Mouse (Mus musculus) heart, postnatal 25 days (tissue): ENCODE data around the gene Tek. TPM values are rescaled to one million over a fixed set of nuclear protein-coding genes. Genes with fewer than 3 reads are reported as not detected.
"Not testable (repeated sequence)": the region's sequence is repeated elsewhere in the genome, so short reads cannot be mapped to it uniquely, and the experiment has no call there.

Experiments
- DNase-seq: peaks from one replicate; pipeline ENCODE4 v3.0.0; 2022; ENCODE audit warnings: low spot score
- intact Hi-C: fragments of 180-260 bp; cut with DNase I; formaldehyde crosslinking; loops from one replicate; pipeline ENCODE4 v1.15.1; 2025
- total RNA-seq, 2 experiments: library from RNA; stranded (reverse); gene quantifications; 2 replicates each; pipeline ENCODE4 v1.2.3; 2021

The Tek gene
- total RNA-seq, result 10 to 100 TPM; 41.6 to 47.3 TPM

- peak; percentile 28 for DNase-seq
- intact Hi-C loops, result loop anchor here (10.0 kb wide), 1 partner anchor 54 kb away; no protein-coding TSS in a partner anchor
Observed at GRCm38 (mm10) chr4:94738838-94739731, at the start of gene Tek. Tek (plus strand) TSS chr4:94739289.

DNA sequence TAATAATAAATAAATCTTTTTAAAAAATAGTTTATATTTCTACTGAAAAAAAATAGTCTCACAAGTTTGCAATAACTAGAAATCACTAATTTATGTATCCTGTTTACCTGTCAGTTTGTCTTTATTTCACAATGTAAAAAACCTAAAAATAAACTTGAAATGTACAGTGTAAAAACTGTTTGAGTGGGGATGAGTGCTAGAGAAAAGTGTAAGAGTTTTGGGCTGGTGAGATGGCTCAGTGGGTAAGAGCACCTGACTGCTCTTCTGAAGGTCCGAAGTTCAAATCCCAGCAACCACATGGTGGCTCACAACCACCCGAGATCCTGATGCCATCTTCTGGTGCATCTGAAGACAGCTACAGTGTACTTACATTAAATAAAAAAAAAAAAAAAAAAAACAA lies 49.3 kb upstream of the Tek start:
- not testable (repeated sequence) for DNase-seq
- intact Hi-C loops, result loop anchor here (10.0 kb wide), 1 partner anchor 45 kb away; the partner anchor contains the start of gene Tek

GRCm38 (mm10) chr4:94691078-94691477 lies 48.0 kb upstream of the Tek start:
- intact Hi-C loops, result no loop called here

DNA sequence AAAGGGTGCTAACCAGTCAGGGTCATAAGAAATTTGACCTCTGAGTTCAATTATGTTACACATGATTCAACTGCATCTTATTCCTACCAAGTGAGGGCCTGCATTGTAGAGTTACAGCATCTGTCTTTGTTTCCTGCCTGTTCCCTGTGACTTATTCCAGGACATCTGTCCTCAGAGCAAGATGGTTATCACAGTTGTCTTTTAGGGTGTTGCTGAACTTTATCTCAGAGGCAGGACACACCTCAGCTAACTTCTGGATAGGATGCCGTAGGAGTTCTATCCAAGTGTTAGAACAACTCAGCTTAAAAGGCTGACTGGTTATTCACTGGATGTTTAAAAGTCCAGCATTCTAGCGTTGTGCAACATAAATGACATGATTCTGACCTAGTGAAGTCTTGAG lies 46.9 kb upstream of the Tek start:
- no peak for DNase-seq

More at GRCm38 (mm10) chr4:94691078-94691477, 48.0 kb upstream of the Tek start:
- DNase-seq, result no peak

DNA sequence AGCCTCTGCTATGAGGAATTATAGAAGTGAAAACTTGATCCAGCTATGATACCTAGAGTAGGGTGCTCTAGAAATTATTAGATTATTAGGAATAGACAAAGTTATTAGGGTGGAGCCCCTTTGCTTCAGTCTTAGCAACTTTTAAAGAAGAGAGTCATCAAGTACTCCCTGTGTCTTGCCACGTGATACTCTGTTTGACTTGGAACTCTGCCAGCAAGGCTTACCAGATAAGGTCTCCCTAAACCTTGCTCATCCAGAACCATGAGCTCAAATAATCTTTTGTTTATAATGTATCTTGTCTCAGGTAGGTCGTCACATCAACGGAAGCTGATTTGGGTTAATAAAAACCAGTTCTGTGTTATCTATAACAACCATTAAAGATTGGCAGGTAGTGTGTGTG lies 42.7 kb upstream of the Tek start:
- DNase-seq, result no peak
- intact Hi-C loops, result no loop called here

More for the DNA sequence above, 46.9 kb upstream of the Tek start:
- intact Hi-C loops, result no loop called here

DNA sequence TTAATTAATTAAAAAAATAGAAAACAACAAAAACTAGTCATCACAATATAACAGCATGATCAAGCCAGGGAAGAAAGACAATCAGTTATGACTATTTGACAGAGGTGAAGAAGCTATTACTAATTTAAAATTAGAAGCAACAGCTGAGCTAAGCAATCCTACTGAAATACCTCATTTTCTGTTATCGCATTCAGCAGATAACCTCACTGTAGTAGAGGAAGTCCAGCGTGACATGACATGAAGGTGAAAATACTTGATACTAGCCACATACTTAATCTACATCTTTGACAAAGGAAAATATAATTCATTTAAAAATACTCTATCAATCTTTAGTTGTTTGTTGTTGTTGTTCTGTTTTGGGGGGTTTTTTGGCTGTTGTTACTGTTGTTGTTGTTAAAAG lies 28.1 kb upstream of the Tek start:
- intact Hi-C loops, result no loop called here
- DNase-seq, result no peak

- intact Hi-C loops, result no loop called here
Observed at GRCm38 (mm10) chr4:94711426-94711825, 27.7 kb upstream of the Tek start.

DNA sequence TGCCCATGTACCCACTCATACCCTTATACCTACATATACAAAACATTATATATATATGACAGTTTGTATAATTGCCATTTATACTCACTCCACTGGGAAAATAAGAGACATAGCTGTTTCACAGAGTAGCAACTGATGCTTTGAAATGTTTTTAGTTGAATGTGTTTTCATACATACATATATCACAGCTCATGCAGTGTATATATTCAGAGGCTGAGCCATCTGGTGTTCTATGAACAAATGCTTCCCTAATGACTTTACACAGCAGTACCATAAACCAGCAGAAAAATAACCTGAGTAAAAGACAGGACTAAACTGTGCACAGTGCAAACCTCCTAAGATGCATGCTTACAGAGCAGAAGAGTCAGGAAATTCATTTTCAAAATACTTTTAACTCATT lies 25.3 kb upstream of the Tek start:
- no peak for DNase-seq
- intact Hi-C loops, result no loop called here

More at GRCm38 (mm10) chr4:94711426-94711825, 27.7 kb upstream of the Tek start:
- no peak for DNase-seq

DNA sequence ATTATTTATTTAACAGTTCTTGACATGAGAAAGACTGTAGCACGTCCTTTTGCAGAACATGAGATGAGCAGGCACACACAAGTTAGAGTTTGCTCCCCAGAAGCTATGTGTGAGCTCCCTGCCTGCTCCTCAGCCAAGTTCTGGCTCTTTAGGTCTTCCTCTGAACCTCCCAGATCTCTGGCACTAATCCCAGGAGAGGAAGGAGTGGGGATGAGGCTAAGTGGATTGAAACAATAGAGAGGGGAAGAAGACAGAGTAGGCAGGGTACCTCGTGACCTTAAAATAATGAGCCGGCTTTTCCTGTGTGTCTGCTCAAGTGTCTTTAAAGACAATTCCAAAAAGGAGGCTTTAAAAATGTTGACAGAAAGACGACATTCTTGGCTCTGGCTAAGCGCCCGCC lies 23.9 kb upstream of the Tek start:
- intact Hi-C loops, result no loop called here
- peak; percentile 12 for DNase-seq

- DNase-seq, result peak; percentile 43
- intact Hi-C loops, result no loop called here
Observed at GRCm38 (mm10) chr4:94725799-94726198, 13.3 kb upstream of the Tek start.

DNA sequence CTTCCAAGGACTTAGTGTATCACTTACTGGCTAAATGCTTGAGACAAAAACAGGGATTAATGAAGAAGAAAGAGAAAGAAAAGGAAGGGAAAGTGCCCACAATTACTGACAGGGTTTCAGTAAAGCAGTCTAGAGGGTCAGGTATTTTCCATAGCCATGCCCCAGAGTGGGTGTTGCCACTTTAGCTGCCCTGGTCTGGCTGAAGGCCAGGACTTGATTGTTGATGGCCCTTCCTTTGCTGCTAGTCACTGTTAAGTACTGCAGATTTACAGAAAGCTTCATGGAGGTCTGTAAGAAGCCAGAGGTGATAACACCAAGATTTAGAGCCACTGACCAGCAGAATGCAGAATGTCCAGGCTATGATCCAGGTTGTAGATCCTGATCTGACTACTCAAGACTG lies 6.4 kb upstream of the Tek start:
- intact Hi-C loops, result loop anchor here (10.0 kb wide), 1 partner anchor 48 kb away; no protein-coding TSS in a partner anchor
- no peak for DNase-seq

GRCm38 (mm10) chr4:94737326-94738295 lies 1.5 kb upstream of the Tek start:
- no peak for DNase-seq
- intact Hi-C loops, result loop anchor here (10.0 kb wide), 1 partner anchor 53 kb away; no protein-coding TSS in a partner anchor

DNA sequence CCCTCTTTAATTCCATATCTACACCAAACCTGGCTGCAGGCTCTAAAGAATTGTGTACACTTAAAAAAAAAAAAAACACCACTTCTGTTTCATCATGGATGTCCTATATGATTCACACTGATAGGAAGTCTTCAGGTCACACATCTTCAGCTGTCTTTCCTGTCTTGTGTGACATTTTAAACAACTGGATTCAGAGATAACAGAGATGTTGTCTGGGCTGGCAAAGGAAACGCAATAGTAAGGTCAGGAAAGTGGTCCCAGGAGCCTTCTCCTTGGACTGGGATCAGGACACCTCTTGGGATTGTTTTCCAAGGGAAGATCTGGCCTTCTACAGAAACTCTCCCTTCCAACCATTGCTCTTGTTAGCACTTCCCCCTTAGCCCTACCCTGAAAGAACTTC lies 2.7 kb downstream of the Tek start:
- no peak for DNase-seq
- intact Hi-C loops, result no loop called here

- intact Hi-C loops, result loop anchor here (2.0 kb wide), 1 partner anchor 85 kb away; no protein-coding TSS in a partner anchor
- DNase-seq, result peak; percentile 21
Observed at GRCm38 (mm10) chr4:94745749-94746148, 6.7 kb downstream of the Tek start.

DNA sequence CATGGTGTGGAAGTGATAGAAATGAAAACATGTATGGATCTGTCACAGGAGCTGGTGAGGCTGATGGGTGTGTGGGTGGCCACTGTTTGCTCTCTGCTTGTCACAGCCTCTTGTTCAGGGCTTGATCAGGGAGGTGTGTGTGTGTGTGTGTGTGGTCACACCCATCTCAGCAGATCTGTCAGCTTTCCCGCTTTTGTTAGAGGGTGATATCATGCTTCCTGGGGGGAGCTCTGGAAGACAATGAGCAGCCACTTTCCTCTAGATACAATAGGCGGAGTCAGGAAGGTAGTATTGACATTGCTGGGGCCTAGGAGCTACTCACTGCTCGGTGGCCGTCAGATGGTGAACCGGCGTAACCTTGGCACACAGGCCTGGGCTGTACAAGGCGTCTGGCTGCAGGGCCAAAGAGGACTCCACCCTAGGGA lies 7.3 kb downstream of the Tek start:
- peak; percentile 80 for DNase-seq
- intact Hi-C loops, result loop anchor here (2.0 kb wide), 1 partner anchor 84 kb away; no protein-coding TSS in a partner anchor

DNA sequence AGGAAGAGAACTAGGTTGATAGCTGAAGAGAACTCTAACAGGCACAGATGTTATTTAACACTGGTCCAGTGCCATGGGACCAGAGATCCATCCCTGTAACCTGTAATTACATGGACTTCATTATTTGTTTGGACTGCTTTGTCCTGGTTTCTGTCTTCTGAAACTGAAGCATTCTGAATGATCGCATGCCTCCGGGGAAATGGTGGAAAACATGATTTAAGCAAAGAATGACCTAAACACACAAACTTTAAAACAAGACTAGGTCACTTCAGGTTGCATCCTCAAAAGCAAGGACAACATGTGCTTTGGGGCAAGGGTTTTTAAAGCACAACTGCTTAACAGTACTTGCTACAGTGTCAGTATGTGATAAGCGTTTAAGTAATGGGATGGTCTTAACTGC lies 8.2 kb downstream of the Tek start:
- no peak for DNase-seq
- intact Hi-C loops, result loop anchor here (2.0 kb wide), 1 partner anchor 83 kb away; no protein-coding TSS in a partner anchor

GRCm38 (mm10) chr4:94752512-94752911 lies 13.4 kb downstream of the Tek start:
- intact Hi-C loops, result loop anchor here (5.0 kb wide), 1 partner anchor 80 kb away; no protein-coding TSS in a partner anchor
- peak; percentile 70 for DNase-seq

GRCm38 (mm10) chr4:94765217-94765616 lies 26.1 kb downstream of the Tek start:
- DNase-seq, result no peak
- intact Hi-C loops, result no loop called here

DNA sequence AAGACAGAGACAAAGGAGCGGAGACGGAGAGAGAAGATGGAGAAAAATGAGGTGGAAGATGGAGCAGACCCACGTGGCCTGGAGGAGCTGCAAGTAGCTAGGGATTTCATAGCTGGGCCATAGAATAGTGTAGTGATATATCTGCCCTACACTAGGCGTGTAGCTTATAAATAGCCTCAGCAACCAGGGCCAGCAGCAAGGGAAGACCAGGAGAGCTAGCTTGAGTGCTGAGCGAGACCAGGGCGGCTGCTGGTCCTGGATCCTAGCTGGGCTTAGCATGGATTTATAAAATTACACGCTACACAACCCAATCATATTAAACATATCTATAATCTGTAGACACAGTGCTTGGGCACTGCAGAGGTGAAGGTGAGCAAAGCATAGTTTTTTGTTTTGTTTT lies 27.1 kb downstream of the Tek start:
- no peak for DNase-seq
- intact Hi-C loops, result no loop called here

DNA sequence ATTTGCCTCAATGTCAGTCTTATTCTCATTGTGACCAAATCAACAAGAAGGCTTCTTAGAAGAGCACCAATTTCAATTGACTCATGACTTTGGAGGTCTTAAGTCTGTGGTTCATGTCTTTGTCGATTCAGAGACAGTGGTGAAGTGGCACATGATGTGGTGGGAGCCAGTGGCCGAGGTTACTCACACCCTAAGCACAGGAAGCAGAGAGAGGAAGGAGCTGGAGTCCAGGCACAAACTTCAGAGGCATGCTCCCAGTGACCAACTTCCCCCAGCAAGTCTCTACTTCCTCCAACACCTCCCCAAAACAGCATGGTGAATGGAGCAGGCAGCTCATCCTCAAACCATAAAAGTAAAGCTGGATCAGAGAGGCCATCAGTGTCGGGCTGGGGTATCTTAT lies 29.5 kb downstream of the Tek start:
- no peak for DNase-seq
- intact Hi-C loops, result no loop called here
